Mouse (Mus musculus) spleen, adult 2 months (tissue): ENCODE data around the gene Npsr1.

Experiments used
- CTCF ChIP-seq: fragments of 200-500 bp; IDR thresholded peaks from 2 replicates; pipeline ENCODE4 v1.5.1; 2011; ENCODE audit warnings: mild to moderate bottlenecking, inconsistent platforms; ENCODE audit not compliant: insufficient read depth, insufficient read length, insufficient replicate concordance; ENCODE audit errors: extremely low read depth
- POLR2A ChIP-seq: fragments of 200-500 bp; IDR thresholded peaks from 2 replicates; pipeline ENCODE4 v1.6.1; 2011; ENCODE audit warnings: low read depth, low read length, inconsistent platforms

DNA sequence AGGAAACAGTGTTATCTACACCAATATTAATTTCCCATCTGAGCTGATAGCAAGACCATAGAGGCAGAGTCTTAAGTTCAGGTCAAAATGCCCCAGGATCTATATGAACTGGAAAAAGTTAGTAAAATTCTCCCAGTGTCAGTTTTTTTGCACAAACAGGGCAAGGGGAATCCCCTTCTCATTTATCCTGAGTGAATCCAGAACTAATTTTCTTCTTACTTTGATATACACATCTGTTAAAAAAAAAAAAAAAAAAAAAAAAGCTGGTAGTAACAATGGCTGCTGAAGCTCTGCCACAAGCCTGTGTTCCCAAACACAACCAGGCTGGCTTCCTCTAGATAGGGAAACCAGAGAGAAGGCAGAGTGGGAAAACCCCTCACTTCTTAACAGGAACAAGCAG, 5.9 kb upstream of the Npsr1 start:
- TF ChIP-seq CTCF: no peak
- TF ChIP-seq POLR2A: no peak
